Mouse (Mus musculus): ENCODE data around the gene Cables2.
A peak's percentile ranks its signal among the peaks of the same experiment; 100 is the strongest.

The Cables2 gene

GRCm38 (mm10) chr2:180225044-180225761, 48.1 kb downstream of the Cables2 start:
- peak; percentile 67 for DNase-seq

- no peak for DNase-seq
Measured at GRCm38 (mm10) chr2:180224647-180225043, 48.7 kb downstream of the Cables2 start.

- peak; percentile 75 for DNase-seq
Measured at GRCm38 (mm10) chr2:180222250-180222649, 51.0 kb downstream of the Cables2 start.

GRCm38 (mm10) chr2:180221051-180221450, 52.2 kb downstream of the Cables2 start:
- peak; percentile 47 for DNase-seq

GRCm38 (mm10) chr2:180220165-180220564, 53.1 kb downstream of the Cables2 start:
- peak; percentile 56 for DNase-seq

GRCm38 (mm10) chr2:180219145-180219943, 54.0 kb downstream of the Cables2 start:
- no peak for DNase-seq

- peak; percentile 82 for DNase-seq
Measured at GRCm38 (mm10) chr2:180218677-180219076, 54.6 kb downstream of the Cables2 start.

- DNase-seq = peak; percentile 40
Measured at GRCm38 (mm10) chr2:180218241-180218640, 55.1 kb downstream of the Cables2 start.

- DNase-seq = peak; percentile 89
Measured at GRCm38 (mm10) chr2:180217587-180217986, 55.7 kb downstream of the Cables2 start.

GRCm38 (mm10) chr2:180216921-180217320, 56.4 kb downstream of the Cables2 start:
- peak; percentile 47 for DNase-seq

GRCm38 (mm10) chr2:180215951-180216350, 57.3 kb downstream of the Cables2 start:
- peak; percentile 83 for DNase-seq

- peak; percentile 76 for DNase-seq
Measured at GRCm38 (mm10) chr2:180215011-180215461, 58.3 kb downstream of the Cables2 start.

- DNase-seq = peak; percentile 73
Measured at GRCm38 (mm10) chr2:180214352-180214978, 58.8 kb downstream of the Cables2 start.

- DNase-seq = no peak
Measured at GRCm38 (mm10) chr2:180212255-180212654, 61.0 kb downstream of the Cables2 start.

GRCm38 (mm10) chr2:180208976-180209375, 64.3 kb downstream of the Cables2 start:
- no peak for DNase-seq

Measured in lung, postnatal 10 days (tissue).